Mouse (Mus musculus) adipose tissue, adult 10 weeks (tissue): ENCODE data around the gene Olfr96. TPM values are rescaled to one million over a fixed set of nuclear protein-coding genes. Genes with fewer than 3 reads are reported as not detected.

Experiments used
- polyA plus RNA-seq: library from polyadenylated mRNA; stranded (reverse); fragments of 350-450 nt; fragmentation: Illumina TruSeq; extraction: RNeasy Lipid Tissue Mini Kit (QIAGEN cat#74804); gene quantifications from one replicate; pipeline ENCODE4 v1.2.3, GENCODE M21; 2014; ENCODE audit warnings: low read depth, low replicate concordance

Olfr96 gene
- not detected for polyA plus RNA-seq

DNA sequence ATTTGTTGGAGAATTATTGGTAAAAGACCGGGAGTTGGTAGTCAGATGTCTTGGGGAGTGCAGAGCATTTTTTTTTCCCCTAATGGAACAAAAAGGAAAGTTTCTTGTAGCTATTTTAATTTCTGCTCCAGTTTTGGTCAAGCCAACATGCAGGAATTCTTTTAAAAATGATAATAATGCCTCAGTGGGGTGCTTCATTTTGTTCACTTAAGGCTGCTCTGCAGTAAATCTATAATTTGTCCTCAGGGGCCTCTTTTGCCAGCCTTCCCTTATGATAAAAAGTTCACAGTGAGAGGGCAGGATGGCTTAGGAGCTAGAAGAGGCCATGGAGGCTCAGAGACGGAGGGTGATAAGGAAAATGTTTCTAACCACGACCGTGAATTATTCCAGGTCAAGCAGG lies at the start of gene Olfr96:
Olfr96 (plus strand) TSS at position 301 of the 400 bp plus-strand sequence.

DNA sequence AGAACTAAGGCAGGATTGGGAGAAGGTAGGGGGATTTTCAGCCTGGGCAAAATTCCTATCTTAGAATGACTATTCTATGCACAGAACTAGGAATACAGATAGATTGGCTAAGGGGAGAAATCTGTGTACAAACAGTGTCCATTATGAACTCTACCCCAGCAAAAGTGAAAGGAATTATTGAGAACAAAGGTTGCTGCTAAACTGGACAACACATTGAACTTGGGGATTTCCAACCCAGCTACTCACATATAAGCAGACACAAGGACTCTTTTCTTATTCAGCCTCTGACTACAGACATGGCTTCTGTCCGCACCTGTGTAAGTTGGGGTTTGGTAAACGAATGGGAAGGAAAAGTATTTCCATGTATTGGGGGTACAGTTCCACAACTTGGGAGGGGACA lies 26.3 kb upstream of the Olfr96 start, which contains the start of gene Ubd:
Ubd (plus strand) TSS at position 237 of the 400 bp plus-strand sequence.

DNA sequence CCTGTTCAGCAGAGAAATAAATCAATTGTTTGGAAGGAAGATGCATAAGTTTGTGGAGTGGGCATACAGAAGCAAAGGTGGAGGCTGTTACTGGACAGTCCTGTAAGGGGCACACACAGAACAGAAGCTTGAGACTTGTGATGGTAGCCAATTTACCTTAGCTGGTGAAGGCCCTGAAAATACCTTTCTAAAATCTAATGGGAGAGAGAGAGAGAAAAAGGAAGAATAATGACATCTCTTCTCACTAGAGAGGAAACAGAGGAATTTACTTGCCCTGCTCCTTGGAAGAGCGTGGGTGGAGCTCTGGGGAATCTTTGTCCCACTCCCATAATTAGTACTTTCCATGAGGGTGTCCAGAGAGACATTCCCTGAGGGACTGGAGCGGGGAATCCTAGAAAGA lies 19.1 kb upstream of the Olfr96 start, which contains the start of gene Olfr94:
Olfr94 (minus strand) TSS at position 101 of the 400 bp plus-strand sequence.

DNA sequence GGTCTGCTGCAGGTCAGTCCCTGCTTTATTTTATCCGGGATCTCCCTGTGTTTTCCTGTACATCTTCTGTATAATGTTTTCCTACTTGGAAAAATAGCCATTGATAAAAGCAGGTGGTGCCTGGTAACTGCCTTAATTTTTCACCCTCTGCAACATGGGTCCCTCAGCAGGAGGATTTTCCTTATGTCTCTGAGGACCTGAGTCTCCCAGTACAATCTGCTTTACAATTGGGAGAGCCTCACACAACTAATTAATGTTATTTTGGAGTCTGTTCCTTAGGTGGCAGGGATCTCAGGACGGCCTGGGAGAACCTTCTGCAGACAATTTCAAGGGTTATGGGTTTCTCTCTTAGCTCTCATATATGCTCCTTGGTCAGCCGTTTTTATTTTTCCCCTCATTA lies 6.9 kb upstream of the Olfr96 start, which contains the start of gene Olfr95:
Olfr95 (minus strand) TSS at position 101 of the 400 bp plus-strand sequence.

DNA sequence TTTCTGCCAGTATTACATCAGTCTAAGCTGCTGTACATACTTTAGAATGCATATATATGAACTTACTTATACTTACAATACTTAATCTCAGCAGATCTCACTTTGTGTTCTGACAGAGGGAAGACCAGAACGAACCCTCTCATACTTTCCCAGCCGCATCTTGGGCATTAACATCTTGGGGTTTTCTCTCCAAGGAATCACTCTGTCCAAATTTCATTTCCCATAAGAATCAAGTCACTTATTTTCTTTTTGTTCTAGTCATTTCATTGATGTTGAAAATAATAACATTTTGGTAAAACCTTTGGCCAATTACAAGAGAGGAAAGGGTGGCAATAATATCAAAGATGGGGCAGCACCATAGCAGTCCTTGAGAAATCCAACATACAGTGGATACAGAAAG lies 17.3 kb downstream of the Olfr96 start, which contains the start of gene Olfr97:
Olfr97 (minus strand) TSS at position 101 of the 400 bp plus-strand sequence.

DNA sequence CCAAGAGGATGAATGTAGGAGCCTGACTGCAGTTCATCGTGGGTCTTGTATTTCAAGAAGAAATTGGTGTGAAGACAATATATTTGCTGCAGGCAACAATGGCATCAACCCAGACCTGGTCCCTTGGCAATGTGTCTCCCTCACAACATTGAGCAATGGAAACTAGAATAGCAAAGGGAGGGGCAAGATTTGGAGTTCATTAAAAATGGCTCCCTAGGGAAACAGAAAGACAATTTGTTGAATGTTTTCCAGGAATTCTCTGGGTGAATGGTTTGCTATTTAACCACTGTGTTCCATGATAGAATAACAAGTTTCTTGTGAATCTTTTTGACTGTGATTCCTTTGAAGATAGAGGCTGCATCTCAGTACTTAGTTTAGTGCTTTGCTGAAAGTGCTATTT lies 43.7 kb downstream of the Olfr96 start, which contains the start of gene Olfr98:
Olfr98 (minus strand) TSS at position 124 of the 400 bp plus-strand sequence.

DNA sequence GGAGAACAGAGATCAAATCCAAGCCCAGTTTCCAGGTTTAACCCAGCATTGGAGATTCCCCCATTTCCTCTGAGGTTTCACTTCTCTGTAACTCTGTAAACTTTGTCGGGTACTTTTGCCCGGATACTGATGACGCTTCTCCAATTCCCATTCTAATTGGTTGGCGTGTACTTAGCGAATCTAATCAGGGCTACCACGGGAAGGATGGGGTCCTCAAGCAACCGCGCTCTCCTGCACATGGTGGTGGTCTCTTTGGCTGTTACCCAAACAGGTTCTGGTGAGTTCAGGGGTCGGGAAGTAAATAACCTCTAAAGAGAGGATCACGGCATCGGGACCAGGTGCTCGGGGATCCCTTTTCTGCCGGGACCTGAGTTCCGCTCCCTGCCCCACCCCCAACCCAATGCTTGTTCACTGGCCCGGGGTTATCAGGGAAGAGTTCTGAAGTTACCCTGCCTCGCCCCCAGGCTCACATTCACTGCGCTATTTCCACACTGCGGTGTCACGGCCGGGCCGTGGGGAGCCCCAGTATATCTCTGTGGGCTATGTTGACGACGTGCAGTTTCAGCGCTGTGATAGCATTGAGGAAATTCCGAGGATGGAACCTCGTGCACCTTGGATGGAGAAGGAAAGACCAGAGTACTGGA lies 50.2 kb downstream of the Olfr96 start, which contains the start of gene H2-M3:
H2-M3 (plus strand) TSS at position 163 of the 644 bp plus-strand sequence.

Other genes with a start within 250 kb of the Olfr96 start
- not detected for gene 2410137M14Rik, start 238.9 kb upstream of the Olfr96 start, polyA plus RNA-seq
- 0.11 TPM for gene H2-M5, start 230.6 kb upstream of the Olfr96 start, polyA plus RNA-seq
- gene Zfp57, start 219.0 kb upstream of the Olfr96 start, polyA plus RNA-seq, result 7.2 TPM
- gene Mog, start 196.7 kb upstream of the Olfr96 start, polyA plus RNA-seq, result not detected
- gene Gabbr1, start 174.2 kb upstream of the Olfr96 start, polyA plus RNA-seq, result 23.9 TPM
- gene Olfr90, start 131.6 kb upstream of the Olfr96 start, polyA plus RNA-seq, result not detected
- gene Olfr91, start 121.9 kb upstream of the Olfr96 start, polyA plus RNA-seq, result not detected
- gene Olfr92, start 100.1 kb upstream of the Olfr96 start, polyA plus RNA-seq, result not detected
- not detected for gene Olfr93, start 58.7 kb upstream of the Olfr96 start, polyA plus RNA-seq
- 3.3 TPM for gene Ubd, start 26.3 kb upstream of the Olfr96 start, polyA plus RNA-seq
- gene Olfr94, start 19.2 kb upstream of the Olfr96 start, polyA plus RNA-seq, result not detected
- not detected for gene Olfr95, start 7.0 kb upstream of the Olfr96 start, polyA plus RNA-seq
- gene Olfr97, start 17.2 kb downstream of the Olfr96 start, polyA plus RNA-seq, result not detected
- gene Olfr98, start 43.6 kb downstream of the Olfr96 start, polyA plus RNA-seq, result not detected
- 8.0 TPM for gene H2-M3, start 50.1 kb downstream of the Olfr96 start, polyA plus RNA-seq
- gene Olfr99, start 63.3 kb downstream of the Olfr96 start, polyA plus RNA-seq, result not detected
- not detected for gene Olfr101, start 84.2 kb downstream of the Olfr96 start, polyA plus RNA-seq
- gene Olfr102, start 96.9 kb downstream of the Olfr96 start, polyA plus RNA-seq, result not detected
- gene Olfr103, start 119.6 kb downstream of the Olfr96 start, polyA plus RNA-seq, result not detected
- not detected for gene Olfr104-ps, start 139.4 kb downstream of the Olfr96 start, polyA plus RNA-seq
- gene Olfr105-ps, start 158.9 kb downstream of the Olfr96 start, polyA plus RNA-seq, result not detected
- gene Olfr106-ps, start 170.2 kb downstream of the Olfr96 start, polyA plus RNA-seq, result not detected
- gene Olfr107, start 179.1 kb downstream of the Olfr96 start, polyA plus RNA-seq, result not detected
- gene Olfr108, start 225.3 kb downstream of the Olfr96 start, polyA plus RNA-seq, result not detected
- not detected for gene Olfr109, start 238.8 kb downstream of the Olfr96 start, polyA plus RNA-seq